8 mouse cellular contexts compared by ENCODE assay signal in the genomic region with DNA sequence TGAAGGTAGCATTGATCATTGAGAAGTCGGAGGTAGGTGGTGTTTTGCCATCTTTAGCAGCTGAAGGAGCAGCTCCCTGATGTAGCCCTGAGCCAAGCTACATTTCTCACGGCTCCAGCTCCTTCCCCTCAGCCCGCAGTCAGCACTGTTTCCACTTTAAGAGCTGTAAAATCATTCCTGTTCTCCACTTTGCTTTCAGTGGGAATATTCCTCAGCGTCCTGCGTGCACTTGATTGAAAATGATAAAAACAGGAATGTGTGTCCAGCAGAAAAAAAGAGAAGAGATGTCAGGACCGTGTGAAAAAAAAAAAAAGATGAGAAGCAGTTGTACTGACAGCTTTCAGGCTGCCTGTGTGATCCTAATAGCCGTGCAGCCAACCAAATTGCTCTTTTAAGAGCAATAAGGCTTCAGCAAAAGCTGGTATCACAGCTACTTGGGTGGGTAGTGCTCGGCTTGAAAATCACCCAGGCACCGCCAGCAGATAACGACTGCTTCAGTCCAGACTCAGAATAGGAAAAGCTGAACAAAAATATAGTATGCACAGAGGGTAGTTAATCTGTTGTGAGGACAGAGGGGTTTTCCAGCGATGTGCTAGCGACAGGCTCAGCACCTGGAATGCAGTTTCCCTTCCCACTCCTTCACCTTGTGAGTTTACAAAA.
DNase-seq lines count a peak whose midpoint lies in the region; ATAC-seq lines count a peak whose summit lies in the region.

No protein-coding gene starts in this region.

- no peaks in the 10 kb centered on the region for H3K9me3 ChIP-seq in neural tube, embryonic 11.5 days (ENCODE audit: control insufficient read depth, low read length)
- H3K9me3 ChIP-seq in limb, embryonic 11.5 days (ENCODE audit: control insufficient read depth, low read length) = no peaks in the 10 kb centered on the region
- H3K9me3 ChIP-seq in stomach, embryonic 15.5 days = no peaks in the 10 kb centered on the region

- H3K4me1 ChIP-seq in neural tube, embryonic 11.5 days (ENCODE audit: control insufficient read depth, insufficient read depth, low read length) = no peaks in the 10 kb centered on the region
- H3K4me1 ChIP-seq in limb, embryonic 11.5 days (ENCODE audit: control insufficient read depth, insufficient read depth, low read length) = 0 out of 2 replicates have a peak, but pooled peaks cover 3% of the 10 kb centered on the region
- H3K4me1 ChIP-seq in stomach, embryonic 15.5 days = no peaks in the 10 kb centered on the region

- WGBS in neural tube, embryonic 11.5 days = 14% methylated on average over 12 of the region's 12 CpGs
- WGBS in limb, embryonic 11.5 days = 16% methylated on average over 12 of the region's 12 CpGs
- 12% methylated on average over 12 of the region's 12 CpGs for WGBS in stomach, embryonic 15.5 days

- ATAC-seq in frontal cortex, adult (ENCODE audit: low TSS enrichment) = peak; percentile 72
- peak; percentile 28; the same call in 1 of the 2 replicates for ATAC-seq in neural tube, embryonic 11.5 days (ENCODE audit: insufficient read depth, low FRiP score, low TSS enrichment)
- no peak for ATAC-seq in limb, embryonic 11.5 days (ENCODE audit: insufficient number of reproducible peaks, low FRiP score, low TSS enrichment, low read depth)
- no peak; the same call in 1 of the 2 replicates for ATAC-seq in stomach, embryonic 15.5 days (ENCODE audit: insufficient read depth, low FRiP score, low read depth)
- no peak for ATAC-seq in megakaryocyte-erythroid progenitor cell, adult 5-6 weeks (replicated peaks; ENCODE audit: low FRiP score, low TSS enrichment, poor library complexity, severe bottlenecking)

- H3K4me3 ChIP-seq in neural tube, embryonic 11.5 days (ENCODE audit: low read depth, low read length) = no peak overlapping the region
- H3K4me3 ChIP-seq in limb, embryonic 11.5 days (ENCODE audit: low read depth, low read length) = no peak overlapping the region; the same call in 1 of the 2 replicates
- no peak overlapping the region for H3K4me3 ChIP-seq in stomach, embryonic 15.5 days (replicated peaks)

- H3K9ac ChIP-seq in neural tube, embryonic 11.5 days (ENCODE audit: low read length) = no peak overlapping the region
- H3K9ac ChIP-seq in limb, embryonic 11.5 days (ENCODE audit: low read length) = no peak overlapping the region
- H3K9ac ChIP-seq in stomach, embryonic 15.5 days = no peak overlapping the region

- H3K4me2 ChIP-seq in neural tube, embryonic 11.5 days (ENCODE audit: low read depth) = peak overlapping the region; percentile 35
- peak overlapping the region; percentile 34 for H3K4me2 ChIP-seq in limb, embryonic 11.5 days (ENCODE audit: low read depth, severe bottlenecking)
- H3K4me2 ChIP-seq in stomach, embryonic 15.5 days = peak overlapping the region; percentile 35

- DNase-seq in frontal cortex, postnatal 25 days (ENCODE audit: low spot score in 2 of 2) = no peak
- peak; percentile 19 for DNase-seq in neural tube, embryonic 11.5 days (ENCODE audit: low spot score)
- no peak for DNase-seq in neural tube, embryonic 10.5 days (ENCODE audit: extremely low spot score, low spot score)
- no peak for DNase-seq in limb, embryonic 11.5 days (ENCODE audit: low spot score)
- DNase-seq in cerebellum, postnatal 36 days = no peak

- no peaks in the 10 kb centered on the region for H3K27me3 ChIP-seq in neural tube, embryonic 11.5 days (ENCODE audit: control insufficient read depth, insufficient read depth, low read length)
- no peaks in the 10 kb centered on the region for H3K27me3 ChIP-seq in limb, embryonic 11.5 days (ENCODE audit: control insufficient read depth, insufficient read depth, low read length)
- H3K27me3 ChIP-seq in stomach, embryonic 15.5 days (replicated peaks) = no peaks in the 10 kb centered on the region

- no peaks in the 10 kb centered on the region for H3K36me3 ChIP-seq in neural tube, embryonic 11.5 days (ENCODE audit: control insufficient read depth, insufficient read depth, low read length)
- H3K36me3 ChIP-seq in limb, embryonic 11.5 days (ENCODE audit: control insufficient read depth, insufficient read depth, low read length) = no peaks in the 10 kb centered on the region
- no peaks in the 10 kb centered on the region for H3K36me3 ChIP-seq in stomach, embryonic 15.5 days

- no peak overlapping the region for H3K27ac ChIP-seq in neural tube, embryonic 11.5 days (ENCODE audit: low read depth, low read length)
- no peak overlapping the region for H3K27ac ChIP-seq in limb, embryonic 11.5 days (replicated peaks; ENCODE audit: low read depth, low read length)
- no peak overlapping the region for H3K27ac ChIP-seq in stomach, embryonic 15.5 days

Comparison
In these comparisons a context has a peak if more than half of its experiments do, and no peak if none do; other contexts are left out.
1. ATAC-seq: peak in frontal cortex, adult (single experiment) and neural tube, embryonic 11.5 days (single experiment); none in limb, embryonic 11.5 days (single experiment), stomach, embryonic 15.5 days (single experiment) and megakaryocyte-erythroid progenitor cell, adult 5-6 weeks (single experiment).
2. Peak in every context shown above with its lines, with median percentiles within 50 percentile points of each other: H3K4me2 ChIP-seq.